Mouse (Mus musculus) embryonic fibroblast, embryonic 13.5 days (primary cell): Measurements from ENCODE around the gene Rbck1. TPM values are rescaled to one million over a fixed set of nuclear protein-coding genes. Genes with fewer than 3 reads are reported as not detected.

Source experiments
- H3K27ac ChIP-seq: 2 replicates; pipeline ENCODE4 v1.5.1; 2012; ENCODE audit warnings: low read length, control low read depth, inconsistent platforms; ENCODE audit not compliant: insufficient read depth
- H3K4me1 ChIP-seq: 2 replicates; pipeline ENCODE4 v1.6.1; 2011; ENCODE audit warnings: low read length; ENCODE audit not compliant: control insufficient read depth, insufficient read depth
- H3K4me3 ChIP-seq: 2 replicates; pipeline ENCODE4 v1.5.1; 2011; ENCODE audit warnings: mild to moderate bottlenecking, control low read depth, low read length; ENCODE audit not compliant: insufficient read depth
- CTCF ChIP-seq: IDR thresholded peaks from 2 replicates; pipeline ENCODE4 v1.5.1; 2011; ENCODE audit warnings: mild to moderate bottlenecking, control low read depth, low read length, moderate library complexity, borderline replicate concordance; ENCODE audit not compliant: insufficient read depth
- POLR2A ChIP-seq: IDR thresholded peaks from 2 replicates; pipeline ENCODE4 v1.6.1; 2011; ENCODE audit warnings: low read depth, mild to moderate bottlenecking, control low read depth, low read length, moderate library complexity
- polyA plus RNA-seq: library from polyadenylated mRNA; stranded (reverse); fragments of >200 nt; gene quantifications from 2 replicates; pipeline ENCODE4 v1.2.4, GENCODE M21; 2011; ENCODE audit warnings: low read depth; ENCODE audit not compliant: missing spikeins, insufficient read length

Rbck1 gene
- polyA plus RNA-seq, 1 experiment: 79.2 TPM

DNA sequence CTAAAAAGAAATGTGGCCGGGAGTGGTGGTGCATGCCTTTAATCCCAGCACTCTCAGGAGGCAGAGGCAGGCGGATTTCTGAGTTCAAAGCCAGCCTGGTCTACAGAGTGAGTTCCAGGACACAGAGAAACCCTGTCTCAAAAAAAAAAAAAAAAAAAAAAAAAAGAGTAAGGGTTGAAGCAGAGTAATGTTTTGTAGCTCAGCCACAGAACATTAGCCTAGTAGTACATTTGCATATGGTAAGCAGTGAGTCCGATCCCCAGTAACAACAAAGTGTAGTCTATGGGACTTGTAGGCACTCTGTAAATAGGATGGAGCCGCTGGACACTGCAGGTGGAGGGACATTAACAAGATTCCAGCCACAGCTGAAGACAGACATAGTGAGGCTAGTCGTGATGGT, 12.5 kb upstream of the Rbck1 start:
- peaks cover 9% of the 10 kb centered on the region for H3K4me1 ChIP-seq
- TF ChIP-seq POLR2A: no peak
- H3K27ac ChIP-seq: peak overlapping the region; percentile 67; the same call in 1 of the 2 replicates
- no peak overlapping the region for H3K4me3 ChIP-seq

DNA sequence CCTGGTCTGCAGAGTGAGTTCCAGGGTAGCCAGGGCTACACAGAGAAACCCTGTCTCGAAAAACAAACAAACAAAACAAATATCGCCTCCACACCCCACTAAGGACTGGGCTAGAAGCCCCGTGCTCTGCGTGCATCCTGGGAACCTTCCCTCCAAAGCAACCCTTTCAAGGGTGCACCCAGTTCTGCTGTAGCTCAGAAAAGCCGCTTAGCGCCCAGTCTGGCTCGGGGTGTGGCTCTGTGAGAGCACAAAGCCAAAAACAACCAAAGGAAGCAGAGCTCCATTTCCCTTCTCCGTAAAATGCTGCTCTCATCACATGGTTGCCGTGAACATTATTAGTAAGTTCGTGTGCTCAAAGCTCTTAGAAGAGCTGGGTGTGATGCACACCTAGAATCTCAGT, 11.9 kb upstream of the Rbck1 start:
- H3K4me3 ChIP-seq: peak overlapping the region; percentile 70; the same call in 1 of the 2 replicates
- TF ChIP-seq POLR2A (peak; percentile 42; the same call in 1 of the 2 replicates), CTCF (no peak)
- peaks cover 6% of the 10 kb centered on the region; the same call in 1 of the 2 replicates for H3K4me1 ChIP-seq
- peak overlapping the region; percentile 67 for H3K27ac ChIP-seq

DNA sequence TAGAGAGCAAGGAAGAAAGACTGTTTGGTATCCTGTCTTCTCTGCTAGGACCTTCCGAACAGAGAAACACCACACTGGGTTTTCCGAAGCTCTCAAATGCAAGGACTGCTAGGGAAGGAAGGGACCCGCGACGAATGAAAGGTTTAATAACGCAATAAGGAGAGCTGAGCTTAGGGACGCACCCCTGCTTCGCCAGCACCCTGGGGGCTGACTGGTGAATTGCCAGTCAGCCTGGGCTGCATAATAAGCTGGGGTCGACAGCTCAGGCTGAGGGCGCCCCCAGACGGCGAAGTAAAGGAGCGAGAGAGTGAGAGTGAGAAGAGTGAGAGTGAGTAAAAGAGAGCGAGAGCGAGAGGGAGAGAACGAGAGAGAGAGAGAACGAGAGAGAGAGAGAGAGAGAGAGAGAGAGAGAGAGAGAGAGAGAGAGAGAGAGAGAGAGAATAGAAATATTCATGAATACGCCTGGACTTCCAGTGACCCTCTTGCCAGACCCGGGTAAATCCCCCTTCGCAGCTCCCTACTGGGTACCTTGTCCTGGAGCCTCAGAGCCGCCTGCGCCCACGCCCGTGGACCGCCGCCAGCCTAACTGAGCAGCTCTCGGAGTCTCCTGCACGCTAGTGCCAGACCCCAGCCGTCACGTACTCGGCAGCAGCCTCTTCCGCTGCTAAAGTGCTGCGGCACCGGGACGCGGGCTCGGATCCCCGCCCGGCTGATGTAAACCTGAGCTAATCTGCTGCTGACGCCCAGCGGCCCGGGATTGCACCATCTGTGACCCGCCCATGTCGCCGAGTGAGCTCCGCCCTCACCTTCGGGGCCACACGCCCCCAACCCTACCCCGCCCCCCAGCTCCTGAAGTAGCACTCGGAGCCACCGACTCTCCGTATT, 11.1 kb upstream of the Rbck1 start, which contains the start of gene Trib3:
Gene Trib3 (minus strand): TSS at position 704 of the 885 bp plus-strand sequence.
- Histone ChIP-seq H3K4me3 (peak within 1 kb of the TSS; percentile 70), H3K4me1 (peaks cover 3% of the 10 kb centered on the region; the same call in 1 of the 2 replicates), H3K27ac (peak within 1 kb of the TSS; percentile 96)
- TF ChIP-seq POLR2A (peak; percentile 96), CTCF (peak; percentile 63; the same call in 1 of the 2 replicates)

DNA sequence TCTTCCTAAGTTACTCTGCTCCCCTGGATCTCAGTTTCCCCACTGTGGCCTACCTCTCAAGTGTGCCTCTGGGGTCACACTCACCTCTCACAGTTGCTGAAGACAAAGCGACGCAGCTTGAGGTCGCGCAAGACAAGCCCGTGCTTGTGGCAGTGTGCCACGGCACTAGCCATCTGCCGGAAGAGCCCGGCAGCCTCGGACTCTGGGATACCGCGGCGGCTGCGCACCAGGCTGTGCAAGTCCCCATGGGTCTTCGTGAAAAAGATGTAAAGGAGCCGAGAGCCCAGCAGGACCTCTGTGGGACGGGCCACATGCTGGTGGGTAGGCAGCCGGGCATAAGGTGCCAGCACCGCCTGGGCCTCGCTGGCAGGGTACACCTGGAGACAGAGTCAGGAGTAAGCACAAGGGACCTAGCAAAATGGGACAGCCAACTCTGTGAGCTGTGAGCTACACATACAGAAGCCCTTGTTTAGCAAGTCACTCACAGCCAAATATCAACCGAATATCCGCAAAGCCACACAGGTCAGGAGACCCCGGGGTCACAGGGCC, 7.3 kb upstream of the Rbck1 start:
- no peak overlapping the region for H3K27ac ChIP-seq
- no peak overlapping the region for H3K4me3 ChIP-seq
- H3K4me1 ChIP-seq: peaks cover 9% of the 10 kb centered on the region; the same call in 1 of the 2 replicates
- TF ChIP-seq CTCF (no peak), POLR2A (0 out of 2 replicates have a peak, but pooled peaks have one; percentile 32)

DNA sequence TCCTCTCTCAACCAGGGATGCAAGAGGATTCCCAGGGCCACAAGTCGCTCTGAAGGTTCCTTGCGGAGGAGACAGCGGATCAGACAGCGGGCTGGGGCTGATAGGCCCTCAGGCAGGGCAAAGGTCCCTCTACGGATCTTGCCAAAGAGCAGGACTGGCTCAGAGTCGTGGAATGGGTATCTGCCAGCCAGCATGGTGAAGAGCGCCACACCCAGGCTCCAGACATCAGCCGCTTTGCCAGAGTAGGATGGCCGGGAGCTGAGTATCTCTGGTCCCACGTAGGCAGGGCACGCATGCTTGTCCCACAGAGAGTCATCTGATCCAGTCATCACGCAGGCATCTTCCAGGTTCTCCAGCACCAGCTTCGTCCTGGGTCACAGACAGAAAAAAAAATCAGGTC, 5.9 kb upstream of the Rbck1 start:
- H3K4me1 ChIP-seq: peaks cover 9% of the 10 kb centered on the region; the same call in 1 of the 2 replicates
- TF ChIP-seq CTCF: no peak
- no peak for TF ChIP-seq POLR2A

DNA sequence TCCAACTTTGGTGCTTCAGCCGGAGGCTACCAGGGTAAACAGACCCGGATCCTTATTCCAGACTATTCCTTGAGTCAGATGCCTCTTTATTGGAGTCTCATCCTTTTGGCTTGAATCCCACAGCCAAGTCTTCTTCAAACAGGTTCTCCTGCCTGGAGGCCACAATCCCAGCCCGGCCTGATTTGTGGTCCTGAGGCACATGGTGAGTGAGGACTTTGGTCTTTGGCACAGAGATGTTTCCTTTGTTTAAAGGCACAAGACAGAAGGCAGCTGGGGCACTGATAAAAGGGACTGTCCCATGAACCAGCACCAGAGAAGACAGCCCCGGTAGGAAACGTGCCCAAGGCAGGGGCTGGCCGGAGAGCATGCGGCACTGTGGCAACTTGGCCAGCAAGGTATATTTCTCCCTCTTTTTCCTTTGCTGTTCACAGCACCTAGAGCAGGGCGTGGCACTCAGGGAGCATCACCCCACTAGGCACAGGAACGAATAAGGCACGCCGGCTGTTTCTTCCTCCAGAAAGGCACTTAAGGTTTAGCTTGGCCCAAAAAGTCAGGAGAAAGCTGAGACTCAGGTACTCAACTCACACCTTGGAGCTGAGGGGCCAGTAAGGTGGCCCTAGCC, 5.2 kb upstream of the Rbck1 start:
- Histone ChIP-seq H3K27ac (no peak overlapping the region), H3K4me1 (peaks cover 9% of the 10 kb centered on the region; the same call in 1 of the 2 replicates), H3K4me3 (no peak overlapping the region)
- no peak; the same call in 1 of the 2 replicates for TF ChIP-seq POLR2A
- no peak for TF ChIP-seq CTCF

More for the DNA sequence above, 5.9 kb upstream of the Rbck1 start:
- Histone ChIP-seq H3K4me3 (no peak overlapping the region), H3K27ac (no peak overlapping the region)

DNA sequence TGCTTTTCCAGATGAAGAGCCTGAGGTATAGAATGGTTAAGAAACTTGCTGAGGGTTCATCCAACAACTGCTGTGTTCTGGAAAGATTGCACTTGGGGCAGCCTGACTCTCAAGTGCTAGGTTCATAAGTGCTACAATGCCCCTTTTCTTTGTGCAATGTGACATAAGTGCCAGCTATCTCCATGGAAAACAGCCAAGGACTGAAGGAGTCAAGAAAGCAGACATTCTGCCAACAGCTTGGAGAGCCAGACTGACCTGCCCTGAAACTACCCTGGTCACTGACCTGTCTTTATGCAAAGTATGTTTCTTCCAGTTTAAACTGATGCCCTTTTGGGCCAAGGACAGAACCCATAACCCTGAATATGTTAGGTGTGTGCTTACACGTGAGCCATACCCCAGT, 4.4 kb upstream of the Rbck1 start:
- TF ChIP-seq POLR2A (0 out of 2 replicates have a peak, but pooled peaks have one; percentile 9), CTCF (no peak)
- H3K4me1 ChIP-seq: peaks cover 9% of the 10 kb centered on the region; the same call in 1 of the 2 replicates
- no peak overlapping the region for H3K27ac ChIP-seq
- no peak overlapping the region for H3K4me3 ChIP-seq

DNA sequence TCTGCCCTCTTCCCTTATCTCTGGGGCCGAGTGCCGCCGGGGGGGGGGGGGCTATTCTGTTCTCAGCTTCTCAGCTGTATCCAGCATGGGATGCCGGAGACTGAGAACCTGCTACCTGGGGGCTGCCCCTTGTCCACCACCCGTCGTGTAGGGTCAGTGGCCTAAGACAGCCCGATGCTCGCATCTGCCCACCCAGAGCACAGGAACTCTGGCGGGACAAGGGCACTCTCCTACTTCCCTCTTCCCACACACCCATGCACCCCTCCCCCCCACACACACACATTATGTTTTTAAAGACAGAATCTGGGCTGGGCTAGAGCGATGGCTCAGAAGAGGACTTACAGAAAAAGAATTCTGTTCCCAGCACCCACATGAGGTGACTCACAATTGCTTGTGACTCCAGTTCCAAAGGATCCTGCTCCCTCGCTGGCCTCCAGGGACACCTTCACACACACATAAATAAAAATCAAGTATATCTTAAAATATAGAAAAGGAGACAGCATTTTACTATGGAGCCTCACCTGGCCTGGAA, 2.9 kb upstream of the Rbck1 start:
- Histone ChIP-seq H3K4me1 (peaks cover 9% of the 10 kb centered on the region; the same call in 1 of the 2 replicates), H3K4me3 (no peak overlapping the region), H3K27ac (no peak overlapping the region)
- TF ChIP-seq POLR2A (no peak; the same call in 1 of the 2 replicates), CTCF (no peak)

DNA sequence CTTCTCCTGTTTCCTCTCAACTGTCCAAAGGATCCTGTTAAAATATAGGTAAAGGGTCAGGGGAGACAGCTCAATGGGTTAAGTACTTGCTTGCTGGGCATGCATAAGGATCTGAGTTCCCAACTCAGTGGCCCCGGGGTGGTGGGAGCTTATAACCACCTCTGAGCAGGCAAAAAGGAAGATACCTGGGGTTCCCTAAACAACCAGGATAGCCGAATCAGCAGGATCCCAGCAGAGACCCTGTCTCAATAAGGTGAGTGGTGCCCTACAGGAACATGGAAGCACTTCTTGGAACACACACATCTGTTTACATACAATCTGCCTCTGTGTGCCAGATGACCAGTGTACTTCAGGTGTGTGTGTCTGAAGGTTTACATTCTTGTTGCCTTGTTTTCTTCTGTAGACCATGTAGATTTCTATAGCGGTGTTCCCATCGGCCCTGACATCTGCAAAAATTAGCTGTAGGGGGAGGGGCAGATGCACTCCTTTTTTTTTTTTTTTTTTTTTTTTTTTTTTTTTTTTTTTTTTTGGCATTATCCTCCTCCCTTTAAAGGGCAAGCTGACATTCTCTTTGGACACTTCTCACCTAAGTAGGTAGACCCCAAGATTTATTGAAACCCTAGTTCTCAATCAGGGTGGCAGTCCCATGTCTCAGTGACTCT, 1.0 kb upstream of the Rbck1 start:
- Histone ChIP-seq H3K27ac (no peak overlapping the region), H3K4me1 (peaks cover 9% of the 10 kb centered on the region; the same call in 1 of the 2 replicates), H3K4me3 (no peak overlapping the region)
- TF ChIP-seq POLR2A: no peak
- no peak for TF ChIP-seq CTCF
